Mouse (Mus musculus): Measurements from ENCODE around the gene Dok1. TPM values are rescaled to one million over a fixed set of nuclear protein-coding genes. Genes with fewer than 3 reads are reported as not detected.

Gene Dok1
- polyA plus RNA-seq, 1 experiment = 21.9 TPM

- peaks cover 5% of the 10 kb centered on the region for H3K4me1 ChIP-seq (replicated peaks; ENCODE audit: control insufficient read depth, insufficient read depth, low read length)
- H3K27me3 ChIP-seq (ENCODE audit: control insufficient read depth, insufficient read depth, low read length) = no peaks in the 10 kb centered on the region
- 80% methylated on average over 8 of the region's 8 CpGs for WGBS
- no peak overlapping the region for H3K4me3 ChIP-seq (ENCODE audit: control insufficient read depth, insufficient read depth, low read length)
- H3K36me3 ChIP-seq (ENCODE audit: control insufficient read depth, insufficient read depth, low read length) = no peaks in the 10 kb centered on the region
- no peak for DNase-seq
- no peak for TF ChIP-seq POLR2A (IDR thresholded peaks at IDR 0.05; ENCODE audit: control insufficient read depth, extremely low read depth, insufficient read depth, low read length, poor library complexity)
- TF ChIP-seq CTCF (IDR thresholded peaks at IDR 0.05; ENCODE audit: borderline replicate concordance, control insufficient read depth, extremely low read depth, insufficient read depth, low read length, poor library complexity) = no peak
- no peak overlapping the region for H3K27ac ChIP-seq (ENCODE audit: control insufficient read depth, insufficient read depth, low read length)
These were observed 6.0 kb downstream of the Dok1 start for GRCm38 (mm10) chr6:83027293-83027692.

- 87% methylated on average over 4 of the region's 4 CpGs for WGBS
- no peak overlapping the region for H3K27ac ChIP-seq (ENCODE audit: control insufficient read depth, insufficient read depth, low read length)
- no peak for DNase-seq
- TF ChIP-seq POLR2A (IDR thresholded peaks at IDR 0.05; ENCODE audit: control insufficient read depth, extremely low read depth, insufficient read depth, low read length, poor library complexity) = no peak
- no peak for TF ChIP-seq CTCF (IDR thresholded peaks at IDR 0.05; ENCODE audit: borderline replicate concordance, control insufficient read depth, extremely low read depth, insufficient read depth, low read length, poor library complexity)
- no peak overlapping the region for H3K4me3 ChIP-seq (ENCODE audit: control insufficient read depth, insufficient read depth, low read length)
- H3K36me3 ChIP-seq (ENCODE audit: control insufficient read depth, insufficient read depth, low read length) = no peaks in the 10 kb centered on the region
- H3K27me3 ChIP-seq (ENCODE audit: control insufficient read depth, insufficient read depth, low read length) = no peaks in the 10 kb centered on the region
- H3K4me1 ChIP-seq (replicated peaks; ENCODE audit: control insufficient read depth, insufficient read depth, low read length) = no peaks in the 10 kb centered on the region
These were observed 8.1 kb downstream of the Dok1 start for GRCm38 (mm10) chr6:83025221-83025620.

GRCm38 (mm10) chr6:83024421-83024820 lies 8.8 kb downstream of the Dok1 start:
- Histone ChIP-seq H3K27me3 (ENCODE audit: control insufficient read depth, insufficient read depth, low read length) (no peaks in the 10 kb centered on the region), H3K4me3 (ENCODE audit: control insufficient read depth, insufficient read depth, low read length) (no peak overlapping the region), H3K4me1 (replicated peaks; ENCODE audit: control insufficient read depth, insufficient read depth, low read length) (no peaks in the 10 kb centered on the region), H3K36me3 (ENCODE audit: control insufficient read depth, insufficient read depth, low read length) (no peaks in the 10 kb centered on the region), H3K27ac (ENCODE audit: control insufficient read depth, insufficient read depth, low read length) (no peak overlapping the region)
- 75% methylated on average over 4 of the region's 4 CpGs for WGBS
- no peak for DNase-seq
- TF ChIP-seq CTCF (IDR thresholded peaks at IDR 0.05; ENCODE audit: borderline replicate concordance, control insufficient read depth, extremely low read depth, insufficient read depth, low read length, poor library complexity) (no peak), POLR2A (IDR thresholded peaks at IDR 0.05; ENCODE audit: control insufficient read depth, extremely low read depth, insufficient read depth, low read length, poor library complexity) (no peak)

- Histone ChIP-seq H3K27me3 (ENCODE audit: control insufficient read depth, insufficient read depth, low read length) (no peaks in the 10 kb centered on the region), H3K27ac (ENCODE audit: control insufficient read depth, insufficient read depth, low read length) (no peak overlapping the region), H3K4me1 (replicated peaks; ENCODE audit: control insufficient read depth, insufficient read depth, low read length) (no peaks in the 10 kb centered on the region), H3K36me3 (ENCODE audit: control insufficient read depth, insufficient read depth, low read length) (no peaks in the 10 kb centered on the region), H3K4me3 (ENCODE audit: control insufficient read depth, insufficient read depth, low read length) (no peak overlapping the region)
- no peak for TF ChIP-seq CTCF (IDR thresholded peaks at IDR 0.05; ENCODE audit: borderline replicate concordance, control insufficient read depth, extremely low read depth, insufficient read depth, low read length, poor library complexity)
- no peak for TF ChIP-seq POLR2A (IDR thresholded peaks at IDR 0.05; ENCODE audit: control insufficient read depth, extremely low read depth, insufficient read depth, low read length, poor library complexity)
- no peak for DNase-seq
- 93% methylated on average over 2 of the region's 2 CpGs for WGBS
These were observed 9.5 kb downstream of the Dok1 start for GRCm38 (mm10) chr6:83023786-83024185.

- Histone ChIP-seq H3K4me1 (replicated peaks; ENCODE audit: control insufficient read depth, insufficient read depth, low read length) (no peaks in the 10 kb centered on the region), H3K27me3 (ENCODE audit: control insufficient read depth, insufficient read depth, low read length) (no peaks in the 10 kb centered on the region), H3K4me3 (ENCODE audit: control insufficient read depth, insufficient read depth, low read length) (no peak overlapping the region), H3K27ac (ENCODE audit: control insufficient read depth, insufficient read depth, low read length) (no peak overlapping the region), H3K36me3 (ENCODE audit: control insufficient read depth, insufficient read depth, low read length) (no peaks in the 10 kb centered on the region)
- 92% methylated on average over 9 of the region's 9 CpGs for WGBS
- TF ChIP-seq POLR2A (IDR thresholded peaks at IDR 0.05; ENCODE audit: control insufficient read depth, extremely low read depth, insufficient read depth, low read length, poor library complexity) = no peak
- DNase-seq = no peak
These were observed 10.3 kb downstream of the Dok1 start for GRCm38 (mm10) chr6:83023008-83023407.

GRCm38 (mm10) chr6:83020836-83021593 lies 12.3 kb downstream of the Dok1 start:
- Histone ChIP-seq H3K27ac (ENCODE audit: control insufficient read depth, insufficient read depth, low read length) (no peak overlapping the region), H3K36me3 (ENCODE audit: control insufficient read depth, insufficient read depth, low read length) (no peaks in the 10 kb centered on the region), H3K4me1 (replicated peaks; ENCODE audit: control insufficient read depth, insufficient read depth, low read length) (no peaks in the 10 kb centered on the region), H3K4me3 (ENCODE audit: control insufficient read depth, insufficient read depth, low read length) (no peak overlapping the region), H3K27me3 (ENCODE audit: control insufficient read depth, insufficient read depth, low read length) (no peaks in the 10 kb centered on the region)
- no peak for TF ChIP-seq CTCF (IDR thresholded peaks at IDR 0.05; ENCODE audit: borderline replicate concordance, control insufficient read depth, extremely low read depth, insufficient read depth, low read length, poor library complexity)
- no peak for TF ChIP-seq POLR2A (IDR thresholded peaks at IDR 0.05; ENCODE audit: control insufficient read depth, extremely low read depth, insufficient read depth, low read length, poor library complexity)
- 89% methylated on average over 4 of the region's 4 CpGs for WGBS
- no peak for DNase-seq

- H3K36me3 ChIP-seq (ENCODE audit: control insufficient read depth, insufficient read depth, low read length) = no peaks in the 10 kb centered on the region
- no peaks in the 10 kb centered on the region for H3K4me1 ChIP-seq (replicated peaks; ENCODE audit: control insufficient read depth, insufficient read depth, low read length)
- no peak for TF ChIP-seq POLR2A (IDR thresholded peaks at IDR 0.05; ENCODE audit: control insufficient read depth, extremely low read depth, insufficient read depth, low read length, poor library complexity)
- no peak for TF ChIP-seq CTCF (IDR thresholded peaks at IDR 0.05; ENCODE audit: borderline replicate concordance, control insufficient read depth, extremely low read depth, insufficient read depth, low read length, poor library complexity)
These were observed 13.2 kb downstream of the Dok1 start for GRCm38 (mm10) chr6:83020121-83020520.

More at GRCm38 (mm10) chr6:83020121-83020520, 13.2 kb downstream of the Dok1 start:
- 95% methylated on average over 6 of the region's 6 CpGs for WGBS
- Histone ChIP-seq H3K4me3 (ENCODE audit: control insufficient read depth, insufficient read depth, low read length) (no peak overlapping the region), H3K27ac (ENCODE audit: control insufficient read depth, insufficient read depth, low read length) (no peak overlapping the region), H3K27me3 (ENCODE audit: control insufficient read depth, insufficient read depth, low read length) (no peaks in the 10 kb centered on the region)
- DNase-seq = no peak

Data from thymus, adult 2 months (tissue).